Mouse (Mus musculus): ENCODE data around the gene Plcb4. TPM values are rescaled to one million over a fixed set of nuclear protein-coding genes. Genes with fewer than 3 reads are reported as not detected.

Plcb4 gene
- total RNA-seq, 2 experiments from 2014 or later: 37.2 to 40.1 TPM

DNA sequence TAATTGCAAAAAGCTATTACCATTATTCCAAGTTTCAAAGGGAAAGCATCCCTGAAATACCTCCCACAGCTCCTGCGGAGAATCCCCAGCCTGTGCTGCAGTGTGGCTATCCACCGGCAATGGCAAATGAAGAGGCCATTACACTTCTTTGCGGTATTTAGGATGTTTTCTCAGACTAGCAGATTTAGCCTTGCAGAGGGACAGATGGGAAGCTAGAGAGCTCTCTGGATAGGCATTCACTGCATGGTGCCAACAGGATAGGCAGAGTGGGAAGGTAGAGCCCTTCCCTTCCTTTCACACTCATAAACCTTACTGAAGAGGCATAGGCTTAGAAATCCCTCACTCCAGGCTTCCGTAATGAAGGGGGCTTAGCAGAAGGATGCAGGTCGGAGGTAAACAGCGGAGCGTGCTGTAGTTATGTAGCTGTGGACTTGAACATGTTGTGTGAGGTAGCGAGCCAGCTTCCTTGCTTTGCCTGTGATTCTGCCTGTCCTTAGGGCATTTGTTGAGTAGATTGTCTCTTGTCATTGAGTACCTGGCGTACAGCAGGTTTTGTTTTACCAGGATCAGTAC is 144.2 kb downstream of the Plcb4 start:
- DNase-seq (ENCODE audit: low spot score in 2 of 2): no peak

DNA sequence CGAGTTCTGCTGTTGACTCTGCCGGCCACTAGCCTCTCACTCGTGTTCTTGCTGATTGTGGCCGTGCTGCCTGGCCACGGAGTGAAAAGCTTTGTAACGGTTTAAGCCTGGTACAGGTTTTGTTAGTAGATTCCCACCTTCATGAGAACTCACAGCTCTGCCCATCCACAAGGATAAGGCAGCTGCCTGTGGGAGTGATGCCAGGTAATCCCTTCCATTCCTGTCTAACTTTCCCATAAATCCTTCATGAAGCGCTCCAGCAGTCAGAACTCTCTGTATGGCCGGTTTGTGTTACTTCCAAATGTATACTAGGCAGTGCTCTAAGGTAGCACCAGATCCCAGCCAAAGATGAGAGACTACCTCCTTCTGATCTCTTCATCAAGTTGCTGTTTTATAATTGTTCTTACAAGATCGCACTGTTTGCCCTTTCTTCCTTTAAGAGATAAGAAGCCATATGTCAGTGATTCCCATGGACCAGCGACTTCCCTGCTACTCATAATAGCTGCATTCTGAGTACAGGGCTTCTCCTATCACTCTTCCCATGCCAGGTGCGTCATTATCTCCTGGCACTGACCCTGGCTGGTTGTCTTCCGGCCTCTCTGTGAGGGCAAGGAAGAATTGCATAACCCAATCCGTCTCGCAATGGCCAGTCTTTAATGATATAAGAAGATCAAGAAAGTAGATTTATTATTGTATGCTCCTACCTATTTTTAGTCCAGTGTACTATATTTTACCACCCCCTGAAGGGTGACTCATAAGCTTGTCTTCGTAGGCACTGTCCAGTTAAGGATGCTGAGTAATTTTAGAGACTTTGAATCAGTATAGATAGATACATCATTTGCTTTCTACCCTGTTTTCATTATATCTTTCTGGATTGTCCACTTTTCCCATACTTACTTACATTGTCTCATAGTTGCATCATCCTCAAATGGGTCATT is 147.2 kb downstream of the Plcb4 start:
- DNase-seq (ENCODE audit: low spot score in 2 of 2): no peak

DNA sequence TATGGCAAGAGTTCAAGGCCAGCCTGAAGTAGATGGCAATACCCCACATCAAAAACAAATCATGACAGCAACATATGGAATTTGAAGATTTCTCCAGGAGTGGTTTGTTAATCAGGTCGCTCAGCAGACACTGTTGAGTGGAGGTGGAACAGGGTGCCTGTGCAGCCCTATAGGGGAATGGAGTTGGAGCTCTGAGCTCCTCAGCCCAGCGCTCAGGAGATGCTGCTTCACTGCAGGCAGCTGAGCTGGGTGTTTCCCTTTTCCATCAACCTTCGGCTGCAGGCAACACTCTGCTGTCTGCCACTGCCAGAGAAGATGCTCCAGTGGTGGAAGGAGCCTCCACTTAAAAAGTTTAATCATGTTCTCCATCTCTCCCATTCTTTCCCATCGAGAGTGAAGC is 149.5 kb downstream of the Plcb4 start:
- DNase-seq (ENCODE audit: low spot score in 2 of 2): no peak

DNA sequence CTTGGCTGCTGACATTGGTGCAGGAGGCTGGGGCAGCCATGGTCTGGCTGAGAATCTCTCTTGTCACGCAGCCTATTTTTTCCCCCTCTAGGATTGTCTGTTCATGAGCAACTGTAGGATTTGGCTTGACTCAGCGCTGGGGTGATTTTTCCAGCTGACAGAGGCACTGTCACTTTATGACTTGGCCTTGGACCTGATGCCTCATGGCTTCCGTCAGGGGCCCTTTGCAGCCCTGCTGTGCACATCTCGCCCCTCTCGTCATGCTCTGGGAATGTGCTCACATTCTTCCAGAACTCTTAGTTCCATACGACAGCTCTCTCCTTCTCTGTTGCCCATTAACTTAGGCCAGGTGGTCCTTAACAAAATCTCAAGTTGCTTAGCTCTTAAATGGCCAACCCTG is 152.0 kb downstream of the Plcb4 start:
- DNase-seq (ENCODE audit: low spot score in 2 of 2): peak; percentile 31 to 33

DNA sequence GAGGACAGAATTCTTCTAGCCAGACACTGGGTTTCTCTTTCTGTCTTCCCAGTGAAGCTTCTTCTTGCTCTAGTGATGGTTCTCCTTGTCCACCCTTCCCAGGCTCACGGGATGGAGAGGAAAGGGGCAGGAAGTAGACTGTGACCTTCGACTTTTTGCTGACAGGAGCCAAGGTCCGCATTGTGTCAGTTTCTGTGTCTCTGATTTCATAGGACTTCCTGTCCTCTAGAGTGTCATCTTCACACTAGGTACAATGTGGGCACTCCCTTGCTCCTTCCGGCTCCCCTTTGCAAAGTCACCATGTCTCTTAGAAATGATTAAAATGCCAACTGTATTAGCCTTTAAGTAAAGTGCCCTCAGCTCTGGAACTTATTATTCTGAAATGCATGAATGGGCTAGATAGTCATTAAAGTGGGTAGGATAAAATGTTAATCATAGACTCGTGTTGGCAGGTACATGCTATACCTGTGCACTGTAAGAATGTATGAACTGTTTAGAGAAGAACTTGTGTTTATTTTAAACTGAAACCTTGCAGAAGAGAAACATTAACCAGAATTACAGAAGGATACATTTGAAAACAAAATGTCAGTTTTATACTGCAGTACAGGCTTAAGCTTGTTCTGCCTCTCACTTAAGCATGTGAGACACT is 152.8 kb downstream of the Plcb4 start:
- no peak for DNase-seq (ENCODE audit: low spot score in 2 of 2)

DNA sequence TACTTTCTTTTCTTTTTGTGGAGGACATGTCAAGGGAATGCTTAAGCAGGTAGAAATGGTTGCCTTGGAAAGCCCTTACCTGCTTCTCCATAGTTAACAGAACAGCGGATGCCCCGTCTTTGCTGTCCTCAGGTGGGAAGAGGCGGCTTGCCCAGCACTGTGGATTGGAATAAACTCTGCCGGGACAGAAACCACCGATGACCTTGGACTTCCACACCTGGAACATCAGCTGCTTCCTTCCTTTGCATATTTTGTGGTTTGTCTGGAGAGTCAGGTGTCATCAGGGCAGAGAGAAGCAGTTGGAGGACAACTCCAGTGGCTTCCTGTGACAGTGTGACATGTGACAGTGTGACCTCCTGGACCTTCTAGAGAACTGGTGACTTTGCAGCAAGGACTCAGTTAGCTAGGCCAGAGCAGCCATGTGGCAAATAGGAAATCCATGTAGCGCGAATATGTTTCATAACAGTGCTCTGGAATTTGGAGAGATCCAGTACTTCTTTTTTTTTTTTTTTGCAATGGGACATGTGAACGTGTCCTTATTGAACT is 154.0 kb downstream of the Plcb4 start:
- DNase-seq (ENCODE audit: low spot score in 2 of 2): no peak

DNA sequence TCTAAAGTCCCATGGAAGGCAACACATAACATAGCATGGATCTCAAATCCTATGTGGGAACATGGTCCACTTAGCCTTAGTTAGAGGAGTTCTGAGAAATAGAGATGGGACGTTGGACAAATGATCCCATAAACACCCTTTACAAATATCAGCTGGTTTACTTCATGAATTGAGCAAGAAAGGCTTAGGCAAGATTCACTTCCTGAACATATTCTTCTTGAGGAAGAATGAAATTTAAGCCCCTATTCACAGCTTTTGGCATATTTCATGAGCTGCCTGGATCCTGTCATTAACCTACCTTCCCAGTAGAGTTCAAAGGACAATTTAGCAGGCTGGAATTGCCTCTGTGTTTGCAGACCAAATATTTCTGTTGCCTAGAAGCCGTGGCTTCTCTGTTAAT is 161.9 kb downstream of the Plcb4 start:
- DNase-seq (ENCODE audit: low spot score in 2 of 2): no peak

DNA sequence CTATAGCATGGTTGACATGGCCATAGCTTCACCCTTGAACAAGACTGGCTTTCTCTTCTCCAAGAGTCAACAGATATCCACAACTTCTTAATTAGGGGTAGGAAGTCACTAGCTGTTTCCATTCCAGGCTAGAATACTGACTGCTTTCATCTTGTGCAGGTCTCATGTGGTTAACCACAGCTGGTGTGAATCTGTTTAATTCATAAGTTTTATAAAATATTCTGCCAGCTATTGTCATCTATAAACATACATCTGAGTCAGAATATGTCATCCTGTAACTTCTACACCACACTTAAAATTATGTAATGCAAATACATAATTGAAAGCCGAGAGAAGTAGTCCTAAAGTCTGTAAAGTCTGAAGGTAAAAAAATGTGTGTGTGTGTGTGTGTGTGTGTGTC is 164.9 kb downstream of the Plcb4 start:
- no peak for DNase-seq (ENCODE audit: low spot score in 2 of 2)

DNA sequence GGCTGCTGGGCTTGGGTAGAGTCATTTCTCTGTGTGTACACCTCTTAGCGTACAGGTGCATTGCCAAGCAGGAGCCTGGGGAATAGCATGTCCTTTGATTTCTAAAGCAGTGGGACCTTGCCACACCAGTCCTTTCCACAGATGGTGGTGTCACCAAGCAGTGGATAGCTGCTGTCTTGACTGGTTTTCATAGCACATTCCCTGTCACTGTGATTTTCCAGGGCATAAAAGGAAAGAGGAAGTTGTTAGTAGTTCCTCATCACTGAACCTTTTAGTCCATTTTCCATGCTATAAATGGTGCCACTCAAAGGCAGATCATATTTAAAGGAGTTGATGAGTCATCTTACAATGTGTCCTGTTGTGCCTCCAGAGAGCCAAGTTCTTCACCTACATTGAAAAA is 165.9 kb downstream of the Plcb4 start:
- no peak for DNase-seq (ENCODE audit: low spot score in 2 of 2)

DNA sequence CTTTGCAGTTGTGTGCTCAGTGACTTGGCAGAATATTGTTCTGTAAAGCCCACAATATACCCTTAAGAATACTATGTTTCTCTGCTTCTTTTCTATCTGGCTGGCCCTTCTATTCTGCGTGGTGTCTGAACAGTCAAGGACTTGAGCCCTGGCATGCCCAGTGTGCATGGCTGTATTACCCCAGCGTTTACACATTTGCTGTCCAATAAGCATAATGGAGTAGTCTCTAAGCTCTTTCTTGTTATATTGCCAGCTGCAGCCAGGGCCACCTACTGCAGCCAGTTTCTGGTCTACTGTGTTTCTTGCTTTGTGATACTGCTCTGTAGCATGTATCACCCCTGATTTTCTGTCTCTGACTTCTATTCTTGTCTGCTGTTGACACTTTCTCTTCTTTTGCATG is 166.8 kb downstream of the Plcb4 start:
- no peak for DNase-seq (ENCODE audit: low spot score in 2 of 2)

DNA sequence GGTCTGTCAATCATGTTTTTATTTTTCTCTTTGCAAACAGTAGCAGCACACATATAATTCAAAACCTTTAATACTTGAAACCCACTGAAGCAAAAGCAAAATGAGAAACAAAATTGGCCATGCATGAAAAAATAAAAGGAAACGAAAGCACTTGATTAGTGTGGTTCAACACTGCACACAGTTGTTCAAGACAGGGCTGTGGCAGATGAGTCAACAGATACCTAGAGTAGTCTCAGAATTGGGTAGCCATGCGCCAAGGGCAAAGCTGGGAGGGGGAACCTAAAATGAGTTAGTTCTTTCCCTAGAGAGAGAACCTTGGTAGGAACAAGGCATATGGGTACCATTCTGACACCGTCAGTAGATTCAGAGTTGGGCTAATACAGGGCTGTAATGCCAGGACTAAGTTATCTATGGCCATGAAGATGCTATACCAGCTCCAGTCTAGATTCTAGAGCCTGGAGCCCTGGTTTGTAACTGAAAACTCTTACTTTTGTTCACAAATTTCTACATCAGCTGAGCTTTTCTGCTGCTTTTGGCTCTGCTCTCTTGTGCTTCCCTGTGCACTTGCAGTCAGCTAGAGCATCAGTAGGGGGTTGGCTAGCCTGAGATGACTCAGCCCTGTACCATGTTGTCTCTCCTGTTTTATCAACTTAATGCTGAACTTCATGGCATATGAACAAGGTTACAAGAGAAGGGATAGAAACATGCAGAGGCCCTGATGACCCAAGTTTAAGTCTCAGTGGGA is 168.0 kb downstream of the Plcb4 start:
- DNase-seq (ENCODE audit: low spot score in 2 of 2): no peak

DNA sequence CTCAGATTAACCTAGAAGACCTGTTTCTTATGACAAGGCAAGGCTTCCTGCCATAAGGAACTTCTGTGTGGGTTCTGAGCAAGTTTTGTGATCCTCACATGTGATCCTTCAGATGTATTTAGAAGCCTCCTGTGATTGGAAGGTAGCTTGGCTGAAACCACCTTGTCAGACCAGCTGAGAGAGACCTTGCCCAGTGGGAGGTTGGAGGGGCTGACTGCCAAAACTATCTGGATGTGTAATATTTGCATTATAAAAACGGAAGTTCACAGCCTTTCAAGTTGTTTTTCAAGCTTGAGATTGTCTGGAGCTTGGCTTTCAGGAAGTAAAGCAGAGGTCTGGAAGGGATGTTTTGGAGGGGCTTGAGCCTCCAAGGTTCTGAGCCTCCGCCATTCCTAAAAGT is 169.6 kb downstream of the Plcb4 start:
- DNase-seq (ENCODE audit: low spot score in 2 of 2): no peak

DNA sequence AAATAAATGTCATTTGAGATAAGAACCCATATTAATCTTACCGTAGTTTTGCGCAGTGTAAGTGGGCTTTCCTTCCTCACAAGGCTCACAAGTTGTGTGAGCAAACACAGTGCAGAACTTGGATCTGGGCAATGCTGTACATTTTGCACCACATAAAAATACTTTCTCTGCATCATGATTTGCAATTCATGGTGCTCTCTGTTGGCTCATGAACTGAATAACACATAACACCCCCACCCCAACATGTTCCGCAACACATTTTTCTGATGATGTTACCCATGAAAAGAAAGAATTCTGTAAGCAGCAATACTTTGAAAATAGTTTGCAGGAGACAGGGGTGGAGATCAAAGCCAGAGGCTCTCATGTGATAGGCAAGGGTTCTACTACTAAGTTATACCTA is 174.9 kb downstream of the Plcb4 start:
- DNase-seq (ENCODE audit: low spot score in 2 of 2): no peak

DNA sequence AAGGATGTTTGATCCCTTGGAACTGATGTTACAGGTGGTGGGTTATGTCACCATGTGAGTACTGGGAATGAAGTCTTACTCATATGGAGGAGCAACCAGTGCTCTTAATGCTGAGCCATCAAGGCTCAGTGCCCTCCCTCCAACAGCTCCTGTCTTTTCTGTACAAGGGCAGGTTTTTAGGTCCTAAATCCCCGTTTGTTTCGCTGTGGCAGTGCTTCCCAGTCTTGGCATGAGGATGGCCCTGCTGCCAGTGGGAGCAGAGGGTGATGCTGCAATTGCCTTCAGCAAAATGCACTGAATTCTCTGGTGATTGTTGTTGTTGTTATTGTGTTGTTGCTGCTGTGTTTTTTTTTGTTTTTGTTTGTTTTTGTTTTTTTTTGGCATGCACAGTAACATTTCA is 175.6 kb downstream of the Plcb4 start:
- no peak for DNase-seq (ENCODE audit: low spot score in 2 of 2)

DNA sequence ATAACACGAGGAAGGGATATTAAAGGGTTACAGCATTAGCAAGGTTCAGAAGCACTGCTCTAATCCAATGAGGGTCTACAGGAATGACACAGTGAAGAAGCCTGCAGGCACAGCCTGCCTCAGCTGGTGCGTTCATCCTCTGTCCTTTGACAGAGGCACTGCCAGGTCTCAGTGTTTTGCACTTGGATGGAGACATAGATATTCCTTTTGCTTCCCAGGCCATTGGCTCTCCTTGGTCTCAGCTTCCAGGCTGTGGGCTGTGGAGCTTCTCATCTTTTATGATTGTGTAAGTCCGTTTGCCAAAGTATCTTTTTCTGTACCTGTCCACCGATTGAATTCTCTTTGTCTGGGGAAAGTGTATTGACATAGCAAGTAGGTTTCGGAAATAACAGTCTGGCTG is 177.1 kb downstream of the Plcb4 start:
- no peak for DNase-seq (ENCODE audit: low spot score in 2 of 2)

DNA sequence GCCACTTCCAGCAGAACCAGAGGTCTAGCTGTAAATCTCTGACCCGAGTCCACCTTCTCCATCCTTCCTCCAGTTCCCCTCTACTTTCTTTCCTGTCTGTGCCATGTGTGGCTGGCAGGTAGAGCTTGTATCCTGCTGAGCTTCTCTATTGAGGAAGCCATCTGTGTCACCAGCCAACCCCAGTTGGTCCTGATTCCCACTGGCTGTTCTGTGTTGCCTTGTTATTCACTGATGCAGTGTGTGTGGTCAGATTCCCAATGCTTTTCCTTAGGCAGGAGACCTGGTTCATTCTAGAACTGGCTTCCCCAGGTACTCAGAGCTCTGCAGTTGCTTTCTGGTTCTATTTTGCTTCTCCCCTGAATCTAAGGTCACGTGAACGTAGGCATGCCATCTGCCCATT is 177.6 kb downstream of the Plcb4 start:
- no peak for DNase-seq (ENCODE audit: low spot score in 2 of 2)

DNA sequence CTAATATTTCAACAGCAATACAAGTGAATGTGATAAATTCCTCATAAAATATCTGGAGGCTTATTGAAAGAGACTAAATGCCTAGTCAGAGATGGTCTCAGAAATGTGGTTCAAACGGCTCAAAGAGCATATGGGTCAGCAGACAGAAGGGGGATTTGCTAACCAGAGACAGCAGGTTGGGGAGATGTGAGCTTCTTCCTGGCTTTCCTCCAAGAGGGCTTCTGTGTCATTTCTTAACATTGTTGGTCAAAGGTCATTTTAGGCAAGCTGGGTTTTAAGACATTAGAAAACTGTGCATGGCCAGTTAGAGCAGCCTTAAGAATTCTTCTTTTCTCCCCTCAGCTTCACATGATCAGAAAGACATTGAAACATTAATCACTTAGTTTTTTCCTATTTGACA is 178.9 kb downstream of the Plcb4 start:
- no peak for DNase-seq (ENCODE audit: low spot score in 2 of 2)

DNA sequence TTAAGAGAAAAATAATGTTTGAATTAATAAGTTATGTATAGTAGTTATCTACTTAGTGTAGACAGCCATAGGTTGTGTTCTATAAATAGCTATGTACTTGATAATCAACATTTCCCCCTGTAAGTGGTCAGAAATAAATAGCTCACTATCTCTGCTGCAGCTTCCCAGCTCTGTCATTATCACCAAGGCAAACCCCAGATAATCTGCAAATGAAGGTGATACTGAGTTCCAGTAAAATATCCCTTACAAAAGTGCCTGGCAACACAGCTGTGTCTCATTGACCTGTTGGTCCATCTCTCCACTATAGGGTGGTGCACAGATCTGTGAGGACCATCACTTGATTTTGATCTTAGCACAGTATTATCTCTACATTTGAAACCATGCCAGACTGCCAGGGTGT is 179.3 kb downstream of the Plcb4 start:
- DNase-seq (ENCODE audit: low spot score in 2 of 2): no peak

DNA sequence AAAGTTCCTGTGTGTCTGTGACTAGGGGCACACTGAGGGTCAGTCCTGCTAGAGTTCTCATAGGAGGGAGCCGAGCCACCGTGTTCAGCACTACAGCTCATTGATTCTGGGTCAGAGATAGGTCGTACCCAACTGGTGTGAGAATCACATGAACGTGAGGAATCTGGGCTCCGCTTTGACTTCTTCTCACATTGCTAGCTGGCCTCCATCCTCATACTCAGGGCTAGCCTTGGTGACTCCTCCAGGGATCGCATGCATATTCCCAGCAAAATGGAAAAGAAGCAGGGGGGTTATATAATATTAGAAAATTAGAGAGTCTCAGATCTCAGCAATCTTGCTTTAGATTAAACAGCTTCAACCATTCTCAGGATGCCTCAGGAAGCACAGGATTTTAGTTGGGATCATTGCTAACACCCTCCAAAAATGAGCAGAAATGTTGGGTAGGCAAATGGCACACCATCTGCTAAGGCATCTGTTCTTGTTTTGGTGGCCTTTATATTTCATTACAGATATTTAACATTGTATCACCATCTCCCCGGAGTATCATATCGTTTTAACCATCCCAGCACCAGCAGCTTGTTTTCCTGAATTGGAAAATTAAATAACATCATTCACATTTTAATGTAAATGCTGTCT is 180.0 kb downstream of the Plcb4 start:
- no peak for DNase-seq (ENCODE audit: low spot score in 2 of 2)

DNA sequence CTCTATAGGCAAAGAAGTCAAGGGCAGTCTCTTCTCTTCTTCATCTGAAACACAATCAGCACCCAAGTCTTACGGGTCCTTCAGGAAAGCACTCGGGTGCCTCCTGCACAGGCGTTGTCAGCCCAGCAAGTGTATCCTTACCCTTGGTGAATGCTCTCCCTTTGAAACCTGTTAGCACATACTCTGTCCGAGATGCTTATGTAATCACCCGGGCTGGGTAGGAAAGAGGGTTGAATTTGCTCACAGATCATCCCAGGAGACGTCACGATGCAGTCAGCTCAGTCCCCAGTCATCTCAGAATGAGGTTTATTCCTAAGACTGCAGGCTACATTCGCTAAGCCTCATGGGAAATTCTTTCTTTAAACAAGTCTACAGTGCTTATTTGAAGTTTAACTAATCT is 184.9 kb downstream of the Plcb4 start:
- DNase-seq (ENCODE audit: low spot score in 2 of 2): no peak

DNA sequence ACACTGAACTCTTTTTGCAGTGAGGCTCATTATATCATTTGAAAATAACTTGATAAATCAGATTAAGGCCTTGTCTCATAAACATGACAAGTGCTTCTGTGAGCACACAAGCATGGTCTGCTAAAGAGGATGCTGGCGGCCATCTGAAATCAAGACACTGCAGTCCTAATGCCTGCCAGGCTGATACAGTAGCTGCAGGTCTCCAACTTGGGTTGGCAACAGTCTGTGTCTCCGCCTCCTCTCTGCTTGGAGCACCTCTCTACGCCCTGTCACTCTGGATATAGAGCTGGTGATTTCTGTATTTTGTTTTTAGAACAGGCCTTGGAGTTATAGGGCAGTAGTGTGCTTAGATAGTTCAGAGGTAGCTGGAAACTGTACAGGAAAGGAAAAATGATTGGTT is 188.1 kb downstream of the Plcb4 start:
- DNase-seq (ENCODE audit: low spot score in 2 of 2): no peak
